Mouse (Mus musculus): ENCODE measurements around the gene Cd69. TPM values are rescaled to one million over a fixed set of nuclear protein-coding genes. Genes with fewer than 3 reads are reported as not detected.

Cd69 gene
- total and polyA plus RNA-seq, 2 experiments from 2014 or later: not detected

DNA sequence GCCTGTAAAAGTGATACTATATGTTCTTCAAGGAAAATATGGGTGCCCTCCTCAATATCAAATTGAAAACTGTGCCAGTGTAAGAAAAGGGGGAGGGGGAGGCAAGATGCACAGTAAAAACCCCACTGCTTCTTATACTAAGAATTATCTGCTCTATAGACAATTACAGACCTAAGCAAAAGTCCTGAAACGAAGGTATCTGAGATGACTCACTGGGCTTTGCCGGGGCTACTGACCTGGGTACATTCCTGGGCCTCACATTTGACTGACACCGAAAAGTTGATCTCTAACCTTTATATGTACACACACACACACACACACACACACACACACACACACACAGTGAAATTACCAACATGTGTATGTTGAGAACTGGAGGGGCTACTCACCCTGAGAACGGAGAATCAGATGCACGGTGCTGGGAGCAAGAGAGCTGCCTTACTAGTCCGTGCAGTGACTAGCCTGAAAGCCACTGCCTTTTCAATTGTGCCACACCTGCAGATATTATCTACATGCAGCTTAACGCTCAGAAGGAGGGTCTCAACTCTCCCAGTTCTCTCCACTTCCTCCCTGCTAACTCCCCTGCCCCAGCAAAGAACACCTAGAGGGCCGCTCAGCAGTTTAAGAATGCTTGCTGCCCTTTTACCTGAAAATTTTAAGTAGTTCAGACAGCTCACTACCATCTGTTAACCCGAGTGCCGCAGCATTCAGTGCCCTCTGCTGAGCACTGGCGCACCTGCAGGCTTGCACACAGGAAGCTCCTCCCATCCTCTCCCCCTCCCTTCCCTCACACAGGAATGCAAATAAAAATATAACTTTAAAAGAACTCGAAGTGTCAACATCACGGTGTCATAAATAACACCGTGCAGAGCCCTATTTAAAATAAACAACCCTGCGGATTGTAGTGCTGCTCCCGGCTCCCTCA, 37.6 kb downstream of the Cd69 start:
- Histone ChIP-seq H3K27ac (ENCODE audit: low read depth) (peak overlapping the region; percentile 82), H3K36me3 (replicated peaks; ENCODE audit: control insufficient read depth, insufficient read depth, low read length) (no peaks in the 10 kb centered on the region), H3K9me3 (replicated peaks; ENCODE audit: control insufficient read depth, low read length) (no peaks in the 10 kb centered on the region), H3K27me3 (ENCODE audit: control insufficient read depth, insufficient read depth, low read length) (no peaks in the 10 kb centered on the region), H3K4me3 (ENCODE audit: low read depth, low read length) (peak overlapping the region; percentile 75), H3K4me2 (ENCODE audit: low read depth, low read length) (peak overlapping the region; percentile 80), H3K4me1 (ENCODE audit: control insufficient read depth, insufficient read depth) (no peaks in the 10 kb centered on the region), H3K9ac (replicated peaks; ENCODE audit: low read depth, low read length) (peak overlapping the region; percentile 62)
- 15% methylated on average over 16 of the region's 16 CpGs for WGBS
- ATAC-seq (ENCODE audit: insufficient read depth, low read depth): peak; percentile 92
- DNase-seq (ENCODE audit: low spot score): peak; percentile 86
- TF ChIP-seq EP300 (IDR thresholded peaks at IDR 0.05; ENCODE audit: low read depth) (no peak), CTCF (IDR thresholded peaks at IDR 0.05; ENCODE audit: low read depth) (peak; percentile 77)

DNA sequence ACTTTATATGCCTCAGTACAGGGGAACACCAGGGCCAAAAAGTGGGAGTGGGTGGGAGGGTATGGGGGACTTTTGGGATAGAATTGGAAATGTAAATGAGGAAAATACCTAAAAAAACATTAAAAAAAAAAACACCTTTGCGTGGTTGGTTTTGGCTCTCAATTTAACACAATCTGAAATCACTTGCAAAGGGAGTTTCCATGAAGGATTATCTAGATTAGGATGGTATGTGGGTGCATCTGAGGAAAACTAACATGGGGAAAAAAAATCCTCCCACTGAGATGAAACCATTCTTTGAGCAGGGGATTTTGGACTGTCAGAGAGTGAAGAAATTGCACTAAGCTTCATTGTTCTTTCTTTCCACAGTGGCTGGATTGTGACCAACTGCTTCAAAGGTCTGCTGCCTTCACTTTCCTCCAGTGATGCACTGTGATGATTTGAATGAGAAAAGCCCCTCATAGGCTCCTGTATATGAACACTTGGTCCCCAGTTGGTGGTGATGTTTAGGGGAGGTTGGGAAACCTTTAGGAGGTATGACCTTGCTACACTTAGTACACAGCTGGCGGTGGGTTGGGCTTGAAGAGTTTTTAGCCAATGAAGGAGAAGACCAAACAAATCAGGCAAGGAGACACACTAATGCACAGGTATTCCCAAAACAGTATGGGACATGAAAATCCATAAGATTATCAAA, 38.4 kb downstream of the Cd69 start:
- WGBS: 87% methylated on average over 2 of the region's 2 CpGs
- no peak overlapping the region for H3K9ac ChIP-seq (replicated peaks; ENCODE audit: low read depth, low read length)
- peak overlapping the region; percentile 80; the same call in 1 of the 2 replicates for H3K4me2 ChIP-seq (ENCODE audit: low read depth, low read length)
- no peaks in the 10 kb centered on the region for H3K9me3 ChIP-seq (replicated peaks; ENCODE audit: control insufficient read depth, low read length)
- ATAC-seq (ENCODE audit: insufficient read depth, low read depth) (no peak), DNase-seq (ENCODE audit: low spot score) (no peak)
- H3K4me3 ChIP-seq (ENCODE audit: low read depth, low read length): no peak overlapping the region
- no peaks in the 10 kb centered on the region for H3K36me3 ChIP-seq (replicated peaks; ENCODE audit: control insufficient read depth, insufficient read depth, low read length)
- peak overlapping the region; percentile 82 for H3K27ac ChIP-seq (ENCODE audit: low read depth)
- TF ChIP-seq EP300 (IDR thresholded peaks at IDR 0.05; ENCODE audit: low read depth) (no peak), CTCF (IDR thresholded peaks at IDR 0.05; ENCODE audit: low read depth) (no peak)
- 0 out of 2 replicates have a peak, but pooled peaks cover 6% of the 10 kb centered on the region for H3K4me1 ChIP-seq (ENCODE audit: control insufficient read depth, insufficient read depth)
- H3K27me3 ChIP-seq (ENCODE audit: control insufficient read depth, insufficient read depth, low read length): no peaks in the 10 kb centered on the region

DNA sequence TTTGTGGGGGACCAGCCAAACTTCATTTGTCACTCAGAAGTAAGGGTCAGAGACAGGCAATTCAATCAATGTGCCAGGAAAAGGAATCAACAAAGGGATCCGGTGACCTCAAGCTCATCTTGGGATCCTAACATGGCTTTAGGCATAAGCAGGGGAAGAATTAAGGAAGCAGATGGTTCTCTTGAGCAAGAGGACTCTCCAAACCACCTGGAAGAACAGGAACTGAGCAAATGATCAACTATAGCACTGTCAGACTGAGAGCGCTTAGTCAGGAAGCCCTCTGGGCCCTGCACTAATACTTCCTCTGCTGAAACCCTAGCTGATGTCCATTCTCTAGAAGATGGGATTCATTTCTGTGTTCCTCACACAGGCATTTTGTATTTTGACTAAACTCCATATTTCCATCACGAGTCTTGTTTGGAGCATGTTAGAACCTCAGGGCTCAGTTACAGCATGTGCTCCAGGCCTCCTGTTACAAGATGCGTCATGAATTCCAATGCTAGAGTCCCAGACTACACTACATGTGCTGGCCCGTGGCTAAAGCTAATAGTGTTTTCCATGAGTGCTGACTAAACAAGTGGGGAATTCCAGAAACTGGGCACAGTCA, 39.3 kb downstream of the Cd69 start:
- DNase-seq (ENCODE audit: low spot score) (no peak), ATAC-seq (ENCODE audit: insufficient read depth, low read depth) (no peak)
- H3K4me3 ChIP-seq (ENCODE audit: low read depth, low read length): no peak overlapping the region
- H3K4me1 ChIP-seq (ENCODE audit: control insufficient read depth, insufficient read depth): peaks cover 9% of the 10 kb centered on the region; the same call in 1 of the 2 replicates
- no peak overlapping the region for H3K4me2 ChIP-seq (ENCODE audit: low read depth, low read length)
- H3K36me3 ChIP-seq (replicated peaks; ENCODE audit: control insufficient read depth, insufficient read depth, low read length): no peaks in the 10 kb centered on the region
- TF ChIP-seq EP300 (IDR thresholded peaks at IDR 0.05; ENCODE audit: low read depth) (no peak), CTCF (IDR thresholded peaks at IDR 0.05; ENCODE audit: low read depth) (no peak)
- no peaks in the 10 kb centered on the region for H3K27me3 ChIP-seq (ENCODE audit: control insufficient read depth, insufficient read depth, low read length)
- WGBS: 69% methylated on average over 5 of the region's 5 CpGs
- no peaks in the 10 kb centered on the region for H3K9me3 ChIP-seq (replicated peaks; ENCODE audit: control insufficient read depth, low read length)
- H3K27ac ChIP-seq (ENCODE audit: low read depth): peak overlapping the region; percentile 80
- no peak overlapping the region for H3K9ac ChIP-seq (replicated peaks; ENCODE audit: low read depth, low read length)

DNA sequence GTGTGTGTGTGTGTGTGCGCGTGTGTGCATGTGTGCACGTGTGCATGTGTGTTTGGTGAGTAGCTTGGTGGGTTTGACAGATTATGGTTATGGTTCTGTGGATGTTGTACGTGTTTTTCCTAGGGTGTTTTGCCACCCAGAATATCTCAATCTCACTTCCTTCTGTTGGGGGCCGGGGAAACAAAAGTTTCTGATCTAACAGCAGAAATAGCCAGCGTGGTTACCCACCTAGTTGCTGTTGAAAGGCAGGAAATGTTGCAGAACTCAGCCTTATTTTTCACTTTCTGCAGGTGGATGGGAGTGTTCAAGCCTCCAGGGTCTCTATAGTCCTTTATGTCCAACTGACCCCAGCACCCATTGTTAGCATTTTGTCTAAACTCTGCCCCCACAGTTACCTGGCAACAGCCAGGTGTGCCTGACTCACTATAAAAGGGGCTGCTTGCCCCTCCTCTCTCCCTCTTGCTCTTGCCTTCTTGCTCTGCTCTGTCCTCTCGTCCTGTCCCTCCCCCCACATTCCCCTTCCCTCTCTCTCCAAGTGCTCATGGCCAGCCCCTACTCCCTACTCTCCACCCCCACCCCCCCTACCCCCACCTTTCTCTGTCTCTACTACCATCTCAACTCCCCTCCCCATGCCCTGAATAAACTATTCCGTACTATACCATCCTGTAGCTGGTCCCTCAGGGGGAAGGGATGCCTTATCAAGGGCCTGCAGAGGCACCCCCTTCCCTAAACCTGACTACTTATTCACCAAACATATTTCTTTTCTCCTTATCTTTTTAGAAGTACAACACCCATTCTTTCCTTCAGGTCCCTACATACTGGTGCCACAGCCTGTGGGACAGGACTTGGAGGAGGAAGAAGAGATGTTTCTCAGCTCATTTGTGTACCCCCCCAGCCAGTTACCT, 40.5 kb downstream of the Cd69 start:
- TF ChIP-seq CTCF (IDR thresholded peaks at IDR 0.05; ENCODE audit: low read depth): no peak
- no peak for TF ChIP-seq EP300 (IDR thresholded peaks at IDR 0.05; ENCODE audit: low read depth)
- H3K36me3 ChIP-seq (replicated peaks; ENCODE audit: control insufficient read depth, insufficient read depth, low read length): no peaks in the 10 kb centered on the region
- H3K9ac ChIP-seq (replicated peaks; ENCODE audit: low read depth, low read length): no peak overlapping the region
- H3K4me3 ChIP-seq (ENCODE audit: low read depth, low read length): no peak overlapping the region
- H3K4me1 ChIP-seq (ENCODE audit: control insufficient read depth, insufficient read depth): peaks cover 21% of the 10 kb centered on the region; the same call in 1 of the 2 replicates
- H3K27ac ChIP-seq (ENCODE audit: low read depth): peak overlapping the region; percentile 80
- 65% methylated on average over 8 of the region's 8 CpGs for WGBS
- H3K4me2 ChIP-seq (ENCODE audit: low read depth, low read length): no peak overlapping the region
- no peak for DNase-seq (ENCODE audit: low spot score)
- H3K27me3 ChIP-seq (ENCODE audit: control insufficient read depth, insufficient read depth, low read length): no peaks in the 10 kb centered on the region
- no peaks in the 10 kb centered on the region for H3K9me3 ChIP-seq (replicated peaks; ENCODE audit: control insufficient read depth, low read length)
- ATAC-seq (ENCODE audit: insufficient read depth, low read depth): no peak
